Mouse (Mus musculus) CH12.LX (cell line): Measurements from ENCODE around the gene Hpf1. TPM values are rescaled to one million over a fixed set of nuclear protein-coding genes. Genes with fewer than 3 reads are reported as not detected.
A peak's percentile ranks its signal among the peaks of the same experiment; 100 is the strongest.

Experiments
- DNase-seq: peaks from one replicate; pipeline ENCODE4 v3.0.0-alpha.2; 2013; ENCODE audit errors: extremely low read depth
- H3K27ac ChIP-seq: 2 replicates; pipeline ENCODE4 v1.5.1; 2012; ENCODE audit warnings: low read depth, mild to moderate bottlenecking, control low read depth, moderate library complexity; ENCODE audit not compliant: insufficient read depth
- H3K27me3 ChIP-seq: replicated peaks from 2 replicates; pipeline ENCODE3; 2012; ENCODE audit warnings: inconsistent platforms
- H3K36me3 ChIP-seq, 2 experiments: replicated peaks in 1 of 2; 2 replicates each; pipeline versions ENCODE3 to v1.6.1; 2012; ENCODE audit warnings: inconsistent platforms in 1 of 2, low read length in 1 of 2, mild to moderate bottlenecking in 1 of 2, mixed read lengths in 1 of 2, moderate library complexity in 1 of 2; ENCODE audit not compliant: control insufficient read depth in 1 of 2, insufficient read depth in 1 of 2
- H3K4me1 ChIP-seq, 2 experiments: 2 replicates each; pipeline ENCODE4 v1.6.1; 2012; ENCODE audit warnings: inconsistent platforms in 1 of 2, moderate library complexity in 1 of 2; ENCODE audit not compliant: insufficient read depth in 2 of 2, control insufficient read depth in 1 of 2
- H3K4me2 ChIP-seq: 2 replicates; pipeline ENCODE4 v1.6.1; 2012; ENCODE audit warnings: low read depth, mild to moderate bottlenecking, control low read depth; ENCODE audit not compliant: poor library complexity, insufficient read depth, severe bottlenecking
- H3K4me3 ChIP-seq, 3 experiments: fragments of 150-350 bp in 1 of 3; sonication (generic) in 1 of 3; replicated peaks in 1 of 3; 2 replicates each; pipeline versions ENCODE3 to v1.5.1; 2011 to 2012; ENCODE audit warnings: low read depth in 2 of 3, low read length in 2 of 3, mild to moderate bottlenecking in 2 of 3, moderate library complexity in 2 of 3, control low read depth in 1 of 3, improper control_type of control experiment in 1 of 3, inconsistent platforms in 1 of 3, mixed read lengths in 1 of 3; ENCODE audit not compliant: poor library complexity in 1 of 3
- H3K79me2 ChIP-seq: replicated peaks from 2 replicates; pipeline ENCODE4 v1.6.1; 2012; ENCODE audit warnings: mild to moderate bottlenecking, moderate library complexity; ENCODE audit not compliant: control insufficient read depth, poor library complexity, insufficient read depth, severe bottlenecking; ENCODE audit errors: extremely low read depth
- H3K9ac ChIP-seq: 2 replicates; pipeline ENCODE4 v1.6.1; 2012; ENCODE audit warnings: low read depth, mild to moderate bottlenecking, control low read depth, moderate library complexity; ENCODE audit not compliant: insufficient read depth
- H3K9me3 ChIP-seq: replicated peaks from 2 replicates; pipeline ENCODE3; 2012; ENCODE audit warnings: low read length, inconsistent platforms, mixed read lengths
- BHLHE40 ChIP-seq: IDR thresholded peaks from 2 replicates; pipeline ENCODE4 v1.6.1; 2011; ENCODE audit warnings: mild to moderate bottlenecking, low read depth, low read length, improper control_type of control experiment
- CHD1 ChIP-seq: IDR thresholded peaks from 2 replicates; pipeline ENCODE4 v1.6.1; 2012; ENCODE audit warnings: low read depth, low read length, improper control_type of control experiment, inconsistent platforms
- E2F4 ChIP-seq: IDR thresholded peaks from 2 replicates; pipeline ENCODE4 v1.6.1; 2011; ENCODE audit warnings: low read depth, low read length, improper control_type of control experiment; ENCODE audit not compliant: insufficient replicate concordance
- ELF1 ChIP-seq: IDR thresholded peaks from 2 replicates; pipeline ENCODE4 v1.6.1; 2014; ENCODE audit warnings: low read depth, mild to moderate bottlenecking, inconsistent platforms, low read length, improper control_type of control experiment
- EP300 ChIP-seq: IDR thresholded peaks from 2 replicates; pipeline ENCODE4 v1.6.1; 2011; ENCODE audit warnings: low read length, improper control_type of control experiment
- GABPA ChIP-seq: IDR thresholded peaks from 2 replicates; pipeline ENCODE4 v1.6.1; 2012; ENCODE audit warnings: low read depth, low read length, improper control_type of control experiment, inconsistent platforms; ENCODE audit not compliant: insufficient replicate concordance
- HCFC1 ChIP-seq: IDR thresholded peaks from 2 replicates; pipeline ENCODE4 v1.6.1; 2012; ENCODE audit warnings: low read depth, mild to moderate bottlenecking, inconsistent platforms, low read length, improper control_type of control experiment
- IRF4 ChIP-seq: IDR thresholded peaks from 2 replicates; pipeline ENCODE4 v1.6.1; 2014; ENCODE audit warnings: low read depth, mild to moderate bottlenecking, inconsistent platforms, low read length, improper control_type of control experiment
- JUND ChIP-seq: conservative IDR thresholded peaks from 2 replicates; pipeline ENCODE4 v1.6.1; 2011; ENCODE audit warnings: low read depth, low read length, improper control_type of control experiment
- MEF2A ChIP-seq: IDR thresholded peaks from 2 replicates; pipeline ENCODE4 v1.6.1; 2014; ENCODE audit warnings: low read depth, mild to moderate bottlenecking, inconsistent platforms, low read length, improper control_type of control experiment, borderline replicate concordance
- MXI1 ChIP-seq: IDR thresholded peaks from 2 replicates; pipeline ENCODE4 v1.6.1; 2011; ENCODE audit warnings: mild to moderate bottlenecking, low read depth, low read length, improper control_type of control experiment
- PAX5 ChIP-seq: IDR thresholded peaks from 2 replicates; pipeline ENCODE4 v1.6.1; 2012; ENCODE audit warnings: low read length, inconsistent platforms, mixed read lengths
- POLR2A ChIP-seq: IDR thresholded peaks from 2 replicates; pipeline ENCODE4 v1.6.1; 2011; ENCODE audit warnings: low read depth, mild to moderate bottlenecking, improper control_type of control experiment, low read length
- POLR2AphosphoS2 ChIP-seq: IDR thresholded peaks from 2 replicates; pipeline ENCODE4 v1.6.1; 2011; ENCODE audit warnings: low read depth, low read length, improper control_type of control experiment
- RAD21 ChIP-seq: IDR thresholded peaks from 2 replicates; pipeline ENCODE4 v1.6.1; 2011; ENCODE audit warnings: low read depth, mild to moderate bottlenecking, low read length, improper control_type of control experiment, moderate library complexity
- RCOR1 ChIP-seq: conservative IDR thresholded peaks from 2 replicates; pipeline ENCODE4 v1.6.1; 2012; ENCODE audit warnings: low read depth, mild to moderate bottlenecking, inconsistent platforms, low read length, improper control_type of control experiment
- SIN3A ChIP-seq: IDR thresholded peaks from 2 replicates; pipeline ENCODE4 v1.6.1; 2012; ENCODE audit warnings: low read length, improper control_type of control experiment, inconsistent platforms
- TBP ChIP-seq: conservative IDR thresholded peaks from 2 replicates; pipeline ENCODE4 v1.6.1; 2011; ENCODE audit warnings: low read depth, low read length, improper control_type of control experiment
- TCF12 ChIP-seq: IDR thresholded peaks from 2 replicates; pipeline ENCODE4 v1.6.1; 2014; ENCODE audit warnings: low read depth, mild to moderate bottlenecking, inconsistent platforms, low read length, improper control_type of control experiment
- UBTF ChIP-seq: IDR thresholded peaks from 2 replicates; pipeline ENCODE4 v1.6.1; 2012; ENCODE audit warnings: low read depth, mild to moderate bottlenecking, inconsistent platforms, low read length, improper control_type of control experiment, moderate library complexity
- ZC3H11A ChIP-seq: IDR thresholded peaks from 2 replicates; pipeline ENCODE4 v1.6.1; 2012; ENCODE audit warnings: low read depth, mild to moderate bottlenecking, inconsistent platforms, low read length, improper control_type of control experiment
- ZNF384 ChIP-seq: IDR thresholded peaks from 2 replicates; pipeline ENCODE4 v1.6.1; 2012; ENCODE audit warnings: low read depth, low read length, improper control_type of control experiment, inconsistent platforms
- dilution Hi-C: fragments of 300-500 bp; cut with MboI; formaldehyde crosslinking; loops from 2 replicates; pipeline ENCODE4 v1.14.3; 2020; ENCODE audit warnings: low sequenced_read_pairs; ENCODE audit not compliant: extremely low pct_unique_long_range_greater_than_20kb, extremely low pct_ligation_motif_present
- in situ Hi-C: fragments of 300-500 bp; cut with MboI; formaldehyde crosslinking; loops from 3 replicates; pipeline ENCODE4 v1.14.3; 2019; ENCODE audit warnings: low sequenced_read_pairs, low pct_ligation_motif_present, low pct_unique_long_range_greater_than_20kb, mixed read lengths
- polyA plus RNA-seq: library from polyadenylated mRNA; unstranded; fragments of >175 nt; gene quantifications from 2 replicates; pipeline ENCODE4 v1.2.1, GENCODE M21; 2012; ENCODE audit warnings: low read depth; ENCODE audit not compliant: insufficient read length
- total RNA-seq, 2 experiments: library from RNA; depleted of rRNA; stranded (reverse); fragments of 300-350 nt in 1 of 2; fragments of >200 nt in 1 of 2; gene quantifications; 2 replicates each; pipeline ENCODE4 v1.2.3; 2012 to 2014

The Hpf1 gene
- total and polyA plus RNA-seq, 3 experiments = 76.1 to 132 (median 95.0) TPM

DNA sequence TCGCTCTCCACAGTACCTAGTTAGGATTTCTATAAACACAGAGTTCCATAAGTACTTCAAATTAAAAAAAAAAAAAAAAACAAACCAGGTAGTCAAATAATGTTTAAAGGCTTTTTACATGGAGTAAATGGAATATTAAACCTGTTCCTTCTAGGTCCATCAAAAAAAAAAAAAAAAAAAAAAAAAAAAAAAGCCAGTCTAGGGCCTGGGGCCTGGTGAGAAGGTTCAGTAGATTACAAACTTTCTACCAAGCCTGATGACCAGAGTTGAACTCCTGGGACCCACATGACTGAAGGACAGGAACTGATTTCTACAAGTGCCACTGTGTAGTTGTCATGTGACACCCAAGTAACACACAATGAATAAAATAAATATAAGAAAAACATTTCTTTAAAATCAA, 61.5 kb downstream of the Hpf1 start:
- no peak overlapping the region for H3K4me2 ChIP-seq
- in situ Hi-C loops (no loop called here), dilution Hi-C loops (no loop called here)

DNA sequence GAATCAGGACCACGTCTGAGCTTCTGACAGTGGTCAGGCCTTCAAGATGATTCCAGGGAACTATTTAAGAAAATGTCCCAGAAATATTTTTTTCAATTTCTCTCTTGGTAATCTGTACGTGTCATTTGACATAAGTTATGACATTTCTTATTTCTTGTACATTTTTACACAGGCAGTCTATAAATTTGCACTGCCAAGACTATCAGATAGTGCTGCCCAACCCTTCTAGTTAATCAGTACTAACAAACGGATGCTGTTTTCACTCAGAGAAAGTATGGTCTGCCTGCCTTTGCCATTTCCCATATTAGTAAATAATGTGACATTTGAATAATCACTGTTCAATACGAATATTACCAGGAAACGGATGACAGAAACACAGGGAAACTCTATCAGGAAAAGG, 62.6 kb downstream of the Hpf1 start:
- Histone ChIP-seq H3K4me1 (peaks cover 4 to 50% of the 10 kb centered on the region in 2 experiments), H3K9me3 (no peaks in the 10 kb centered on the region), H3K4me2 (peak overlapping the region; percentile 50), H3K9ac (0 out of 2 replicates have a peak overlapping the region, but pooled peaks have one; percentile 19), H3K27ac (no peak overlapping the region), H3K27me3 (no peaks in the 10 kb centered on the region), H3K79me2 (peaks cover 41% of the 10 kb centered on the region), H3K4me3 (no peak overlapping the region), H3K36me3 (peaks cover 0 to 3% of the 10 kb centered on the region in 2 experiments)
- dilution Hi-C loops (no loop called here), in situ Hi-C loops (no loop called here)
- no peak for DNase-seq
- TF ChIP-seq HCFC1 = no peak
- TF ChIP-seq CHD1 = no peak
- TF ChIP-seq UBTF = no peak
- TF ChIP-seq RCOR1 = no peak
- no peak for TF ChIP-seq TBP
- TF ChIP-seq BHLHE40 = no peak
- TF ChIP-seq RAD21 = no peak
- no peak for TF ChIP-seq TCF12
- TF ChIP-seq MXI1 = no peak
- TF ChIP-seq POLR2AphosphoS2 = no peak
- TF ChIP-seq POLR2A = no peak
- TF ChIP-seq SIN3A = no peak
- no peak for TF ChIP-seq JUND
- TF ChIP-seq ZNF384 = no peak
- TF ChIP-seq E2F4 = no peak
- no peak for TF ChIP-seq GABPA
- no peak for TF ChIP-seq IRF4
- TF ChIP-seq PAX5 = no peak
- TF ChIP-seq EP300 = no peak
- no peak for TF ChIP-seq ELF1

More for the DNA sequence above, 61.5 kb downstream of the Hpf1 start:
- H3K9me3 ChIP-seq = no peaks in the 10 kb centered on the region
- H3K4me1 ChIP-seq = peaks cover 2 to 39% of the 10 kb centered on the region in 2 experiments
- H3K4me3 ChIP-seq = no peak overlapping the region
- no peaks in the 10 kb centered on the region for H3K27me3 ChIP-seq
- no peak overlapping the region for H3K27ac ChIP-seq
- H3K79me2 ChIP-seq = peaks cover 38% of the 10 kb centered on the region
- no peak for DNase-seq
- no peak for TF ChIP-seq ZC3H11A
- TF ChIP-seq ZNF384 = peak; percentile 80
- no peak for TF ChIP-seq MEF2A
- no peak for TF ChIP-seq HCFC1
- TF ChIP-seq UBTF = no peak
- no peak overlapping the region for H3K9ac ChIP-seq
- H3K36me3 ChIP-seq = peaks cover 0 to 3% of the 10 kb centered on the region in 2 experiments
